Mouse (Mus musculus): Measurements from ENCODE around the gene Trim16.

DNA sequence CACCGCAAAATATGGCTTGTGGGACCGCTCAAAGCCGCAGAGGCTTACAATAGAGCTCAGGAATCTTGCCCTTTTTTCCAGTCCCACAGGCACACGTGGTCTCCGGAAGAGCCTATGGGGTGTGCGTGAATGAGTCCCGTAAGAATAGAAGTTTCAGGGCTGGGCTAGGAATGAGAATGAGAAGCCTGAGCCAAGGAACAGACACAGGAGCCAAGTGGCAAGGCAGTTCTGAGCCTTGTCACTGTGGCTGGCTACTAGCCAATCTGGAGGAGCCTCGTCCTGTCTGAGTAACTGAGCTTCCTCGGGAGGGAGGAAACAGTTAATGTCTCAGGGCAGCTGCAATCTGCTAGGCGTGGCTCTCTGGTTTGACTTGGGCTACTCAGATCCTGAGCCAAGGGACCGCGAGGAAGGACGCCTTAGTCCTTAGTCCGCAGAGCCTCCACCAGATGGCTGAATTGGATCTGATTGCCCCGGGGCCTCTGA, at the start of gene Trim16:
- TF ChIP-seq CTCF (conservative IDR thresholded peaks at IDR 0.05; ENCODE audit: low read length) (no peak), POU5F1 (IDR thresholded peaks at IDR 0.05; ENCODE audit: borderline replicate concordance, low read length) (no peak), NANOG (IDR thresholded peaks at IDR 0.05; ENCODE audit: borderline replicate concordance, low read length) (no peak)

All from E14TG2a.4 (cell line).